Mouse (Mus musculus): ENCODE results near the gene Gm20388. TPM values are rescaled to one million over a fixed set of nuclear protein-coding genes. Genes with fewer than 3 reads are reported as not detected.

The Gm20388 gene
- polyA plus RNA-seq, 1 experiment from 2014 or later: not detected

DNA sequence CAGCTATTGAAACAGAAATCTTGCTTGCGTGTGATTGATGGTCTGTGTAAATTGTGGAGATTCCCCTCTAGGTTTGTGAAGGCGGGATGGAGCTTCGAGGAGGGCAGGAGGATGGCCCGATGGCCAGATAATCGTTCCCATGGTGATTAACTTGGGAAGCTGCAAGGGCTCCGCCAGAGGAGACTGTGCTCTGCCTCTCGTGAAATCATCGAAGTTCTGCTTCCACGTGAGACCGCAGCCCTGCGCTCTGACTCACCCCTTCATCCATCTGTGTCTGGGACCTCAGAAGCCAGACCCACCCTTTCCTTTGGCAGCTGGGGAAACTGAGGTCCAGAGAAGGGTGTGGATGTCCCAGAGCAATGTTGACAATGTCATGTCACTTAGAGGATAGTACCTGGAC, 2201.1 kb downstream of the Gm20388 start:
- no peak overlapping the region for H3K4me3 ChIP-seq
- 30% methylated on average over 11 of the region's 11 CpGs for WGBS (ENCODE audit: insufficient replicate concordance)
- no peak overlapping the region for H3K4me2 ChIP-seq
- H3K9me3 ChIP-seq (replicated peaks): no peaks in the 10 kb centered on the region
- H3K4me1 ChIP-seq: peaks cover 17% of the 10 kb centered on the region; the same call in 1 of the 2 replicates
- H3K9ac ChIP-seq: no peak overlapping the region
- peaks cover 14% of the 10 kb centered on the region; the same call in 1 of the 2 replicates for H3K27me3 ChIP-seq (replicated peaks)
- ATAC-seq: no peak
- H3K36me3 ChIP-seq: no peaks in the 10 kb centered on the region
- H3K27ac ChIP-seq: no peak overlapping the region

DNA sequence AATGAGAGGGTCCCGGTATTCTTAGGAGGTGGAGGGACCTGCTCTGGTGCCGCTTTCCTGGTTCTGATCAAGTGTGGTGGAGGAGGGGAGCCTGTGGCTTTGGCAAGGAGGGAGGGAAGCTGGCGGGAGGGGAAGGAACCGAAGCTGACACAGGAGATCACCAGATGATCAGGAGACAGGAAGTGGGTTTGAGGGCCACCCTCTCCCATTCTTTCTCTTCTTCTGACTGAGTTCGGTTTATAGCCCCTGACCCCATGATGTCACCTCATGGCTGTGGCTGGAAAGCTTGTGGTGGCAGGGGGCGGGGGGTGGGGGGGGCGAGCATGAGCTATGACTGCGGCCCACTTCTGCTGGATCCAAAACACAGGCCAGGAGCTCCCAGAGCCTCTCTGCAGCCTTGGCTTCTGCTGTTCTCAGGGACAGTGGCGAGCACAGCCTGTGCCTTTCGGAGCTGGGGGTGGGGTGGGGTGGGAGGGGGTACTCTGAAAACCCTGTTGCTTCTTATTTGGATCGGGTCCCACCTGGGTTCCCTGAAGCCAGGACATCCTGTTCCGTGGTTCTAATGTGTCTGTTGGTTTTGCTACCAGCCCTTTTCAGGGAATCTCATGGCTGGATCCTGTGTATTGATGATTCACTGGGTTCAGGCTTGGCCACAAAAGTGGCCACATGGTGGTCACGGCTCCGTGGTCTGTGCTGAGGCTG, 2201.8 kb downstream of the Gm20388 start:
- Histone ChIP-seq H3K4me3 (no peak overlapping the region), H3K27ac (no peak overlapping the region), H3K9ac (no peak overlapping the region), H3K27me3 (replicated peaks) (peaks cover 11% of the 10 kb centered on the region; the same call in 1 of the 2 replicates), H3K36me3 (no peaks in the 10 kb centered on the region), H3K4me1 (peaks cover 11% of the 10 kb centered on the region; the same call in 1 of the 2 replicates), H3K9me3 (replicated peaks) (no peaks in the 10 kb centered on the region), H3K4me2 (no peak overlapping the region)
- no peak for ATAC-seq
- WGBS (ENCODE audit: insufficient replicate concordance): 20% methylated on average over 14 of the region's 14 CpGs

- no peak overlapping the region for H3K9ac ChIP-seq
- WGBS (ENCODE audit: insufficient replicate concordance): 62% methylated on average over 2 of the region's 2 CpGs
- ATAC-seq: no peak
- H3K4me2 ChIP-seq: no peak overlapping the region
- no peak overlapping the region for H3K4me3 ChIP-seq
- peaks cover 11% of the 10 kb centered on the region; the same call in 1 of the 2 replicates for H3K4me1 ChIP-seq
- H3K9me3 ChIP-seq (replicated peaks): no peaks in the 10 kb centered on the region
- H3K27me3 ChIP-seq (replicated peaks): peaks cover 11% of the 10 kb centered on the region; the same call in 1 of the 2 replicates
- no peaks in the 10 kb centered on the region for H3K36me3 ChIP-seq
- no peak overlapping the region for H3K27ac ChIP-seq
These were observed 2204.2 kb downstream of the Gm20388 start for GRCm38 (mm10) chr8:122114890-122115289.

DNA sequence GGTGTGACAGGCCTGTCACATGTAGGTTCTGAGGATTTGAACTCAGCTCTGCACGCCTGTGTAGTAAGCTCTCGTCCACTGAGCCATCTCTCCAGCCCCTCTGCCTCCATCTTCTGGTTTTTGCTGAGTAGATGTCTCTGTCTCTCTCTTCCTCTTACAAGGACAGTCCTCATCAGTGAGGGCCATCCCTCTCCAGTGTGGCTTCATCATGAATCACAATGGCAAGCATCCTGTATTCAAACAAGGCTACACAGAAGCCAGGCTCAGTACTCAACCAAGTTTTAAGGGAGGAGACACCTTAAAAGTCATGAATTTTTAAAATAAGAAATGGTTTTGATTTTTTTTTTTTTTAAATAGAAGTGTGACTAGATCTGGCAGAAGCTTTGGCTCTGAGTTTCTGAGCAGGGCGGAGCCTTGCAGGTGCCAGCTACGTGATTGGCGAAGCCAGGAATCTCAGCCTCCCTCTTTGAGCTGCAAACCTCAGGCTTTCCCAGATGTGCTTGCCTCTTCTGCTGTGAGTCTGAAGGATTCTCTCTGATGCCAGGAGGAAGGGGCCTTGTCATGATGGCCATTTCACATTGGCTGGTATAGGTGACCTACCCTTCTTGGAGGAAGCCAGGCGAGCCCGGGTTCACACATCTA, 2206.2 kb downstream of the Gm20388 start:
- no peak for ATAC-seq
- Histone ChIP-seq H3K4me1 (peaks cover 9% of the 10 kb centered on the region; the same call in 1 of the 2 replicates), H3K27me3 (replicated peaks) (peaks cover 8% of the 10 kb centered on the region; the same call in 1 of the 2 replicates), H3K9me3 (replicated peaks) (no peaks in the 10 kb centered on the region), H3K4me2 (no peak overlapping the region), H3K36me3 (no peaks in the 10 kb centered on the region), H3K27ac (no peak overlapping the region), H3K9ac (no peak overlapping the region), H3K4me3 (no peak overlapping the region)
- WGBS (ENCODE audit: insufficient replicate concordance): 74% methylated on average over 7 of the region's 7 CpGs

DNA sequence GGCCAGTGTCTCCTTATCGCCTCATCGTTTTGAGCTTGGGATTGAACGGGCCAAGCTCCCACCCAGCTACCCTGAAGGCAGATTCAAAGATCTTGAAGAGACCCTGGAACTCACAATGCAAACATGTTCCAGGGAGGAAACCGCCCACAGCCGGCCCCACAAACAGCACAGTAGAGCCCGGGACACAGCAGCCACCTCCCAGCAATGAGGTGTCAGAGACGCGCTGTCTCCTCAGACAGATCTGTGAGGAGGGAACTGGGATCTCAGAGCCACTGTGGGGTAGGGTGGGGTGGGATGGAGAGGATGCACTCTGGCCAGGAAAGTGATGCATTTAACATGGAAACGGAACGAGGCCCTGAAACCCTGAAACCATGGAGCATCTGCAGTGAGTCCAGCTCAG, 2207.5 kb downstream of the Gm20388 start:
- H3K9me3 ChIP-seq (replicated peaks): no peaks in the 10 kb centered on the region
- no peaks in the 10 kb centered on the region for H3K4me1 ChIP-seq
- H3K36me3 ChIP-seq: no peaks in the 10 kb centered on the region
- 0 out of 2 replicates have a peak, but pooled peaks cover 1% of the 10 kb centered on the region for H3K27me3 ChIP-seq (replicated peaks)
- H3K4me3 ChIP-seq: no peak overlapping the region
- no peak overlapping the region for H3K27ac ChIP-seq
- WGBS (ENCODE audit: insufficient replicate concordance): 73% methylated on average over 10 of the region's 10 CpGs
- ATAC-seq: no peak
- H3K4me2 ChIP-seq: no peak overlapping the region
- H3K9ac ChIP-seq: no peak overlapping the region

- WGBS (ENCODE audit: insufficient replicate concordance): 71% methylated on average over 15 of the region's 15 CpGs
- Histone ChIP-seq H3K27ac (no peak overlapping the region), H3K27me3 (replicated peaks) (no peaks in the 10 kb centered on the region), H3K4me2 (no peak overlapping the region), H3K9ac (no peak overlapping the region), H3K36me3 (no peaks in the 10 kb centered on the region), H3K4me1 (no peaks in the 10 kb centered on the region), H3K4me3 (no peak overlapping the region), H3K9me3 (replicated peaks) (no peaks in the 10 kb centered on the region)
- no peak for ATAC-seq
These were observed 2207.9 kb downstream of the Gm20388 start for GRCm38 (mm10) chr8:122118536-122118935.

GRCm38 (mm10) chr8:122124326-122124725, 2213.7 kb downstream of the Gm20388 start:
- WGBS (ENCODE audit: insufficient replicate concordance): 75% methylated on average over 3 of the region's 3 CpGs
- Histone ChIP-seq H3K27me3 (replicated peaks) (no peaks in the 10 kb centered on the region), H3K36me3 (no peaks in the 10 kb centered on the region), H3K27ac (no peak overlapping the region), H3K4me1 (no peaks in the 10 kb centered on the region), H3K4me3 (no peak overlapping the region), H3K9me3 (replicated peaks) (peaks cover 12% of the 10 kb centered on the region), H3K9ac (no peak overlapping the region), H3K4me2 (no peak overlapping the region)
- no peak for ATAC-seq

- 55% methylated on average over 8 of the region's 8 CpGs for WGBS (ENCODE audit: insufficient replicate concordance)
- ATAC-seq: no peak
- H3K9ac ChIP-seq: no peak overlapping the region
- H3K36me3 ChIP-seq: no peaks in the 10 kb centered on the region
- H3K27ac ChIP-seq: no peak overlapping the region; the same call in 1 of the 2 replicates
- H3K9me3 ChIP-seq (replicated peaks): peaks cover 12% of the 10 kb centered on the region
- H3K4me2 ChIP-seq: no peak overlapping the region
- 0 out of 2 replicates have a peak, but pooled peaks cover 10% of the 10 kb centered on the region for H3K27me3 ChIP-seq (replicated peaks)
- no peaks in the 10 kb centered on the region for H3K4me1 ChIP-seq
- H3K4me3 ChIP-seq: no peak overlapping the region
These were observed 2216.0 kb downstream of the Gm20388 start for GRCm38 (mm10) chr8:122126659-122127058.

DNA sequence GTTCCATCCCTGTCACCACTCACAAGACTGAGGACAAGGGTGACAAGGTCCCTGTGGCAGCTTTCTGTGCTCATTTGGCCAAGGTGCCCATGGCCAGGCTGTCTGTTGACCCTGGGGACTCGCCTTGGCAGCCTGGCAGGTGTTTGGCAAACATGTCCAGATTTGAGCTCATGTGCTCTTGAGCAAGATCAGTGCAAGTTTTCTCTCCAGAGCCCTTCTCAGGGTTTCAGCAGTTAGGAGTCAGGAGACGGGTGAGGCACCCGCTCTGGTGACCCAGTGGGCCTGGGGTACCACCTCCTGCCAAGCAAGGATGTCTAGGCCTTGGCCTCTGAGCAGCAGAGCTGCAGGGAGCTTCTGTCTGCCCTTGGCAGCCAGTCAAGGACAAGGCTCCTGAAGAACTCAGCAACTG, 2223.5 kb downstream of the Gm20388 start:
- no peaks in the 10 kb centered on the region for H3K9me3 ChIP-seq (replicated peaks)
- H3K27ac ChIP-seq: no peak overlapping the region
- WGBS (ENCODE audit: insufficient replicate concordance): 64% methylated on average over 3 of the region's 3 CpGs
- no peak overlapping the region for H3K4me2 ChIP-seq
- H3K27me3 ChIP-seq (replicated peaks): 0 out of 2 replicates have a peak, but pooled peaks cover 10% of the 10 kb centered on the region
- H3K4me1 ChIP-seq: no peaks in the 10 kb centered on the region
- ATAC-seq: no peak
- no peak overlapping the region for H3K9ac ChIP-seq
- no peaks in the 10 kb centered on the region for H3K36me3 ChIP-seq
- H3K4me3 ChIP-seq: no peak overlapping the region

DNA sequence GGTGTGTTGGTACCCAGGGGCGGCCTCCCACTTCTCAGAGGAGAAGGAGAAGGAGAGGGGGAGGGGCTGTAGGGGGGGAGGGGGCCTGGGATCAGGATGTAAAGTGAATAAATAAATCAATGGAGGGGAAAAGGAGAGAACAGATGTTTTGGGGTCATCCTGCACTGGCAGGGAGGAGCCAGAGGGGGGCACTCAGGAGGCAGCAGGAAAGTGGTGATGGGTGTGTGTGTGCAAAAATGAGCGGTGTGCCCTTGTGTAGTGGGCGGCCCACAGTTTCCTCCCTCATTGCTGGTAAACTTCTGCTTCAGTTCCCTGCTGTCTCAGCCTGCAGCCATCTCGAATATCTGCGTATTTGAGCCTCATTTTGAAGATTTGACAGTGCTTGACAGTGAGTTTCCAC, 2224.9 kb downstream of the Gm20388 start:
- H3K36me3 ChIP-seq: no peaks in the 10 kb centered on the region
- H3K4me2 ChIP-seq: no peak overlapping the region
- 27% methylated on average over 5 of the region's 5 CpGs for WGBS (ENCODE audit: insufficient replicate concordance)
- H3K4me1 ChIP-seq: no peaks in the 10 kb centered on the region
- peaks cover 4% of the 10 kb centered on the region; the same call in 1 of the 2 replicates for H3K27me3 ChIP-seq (replicated peaks)
- H3K27ac ChIP-seq: no peak overlapping the region
- H3K4me3 ChIP-seq: no peak overlapping the region
- no peaks in the 10 kb centered on the region for H3K9me3 ChIP-seq (replicated peaks)
- no peak overlapping the region for H3K9ac ChIP-seq
- ATAC-seq: no peak

- Histone ChIP-seq H3K27ac (no peak overlapping the region), H3K9me3 (replicated peaks) (no peaks in the 10 kb centered on the region), H3K27me3 (replicated peaks) (peaks cover 5% of the 10 kb centered on the region; the same call in 1 of the 2 replicates), H3K4me1 (no peaks in the 10 kb centered on the region), H3K4me2 (no peak overlapping the region), H3K9ac (no peak overlapping the region), H3K36me3 (no peaks in the 10 kb centered on the region), H3K4me3 (no peak overlapping the region)
- 38% methylated on average over 5 of the region's 5 CpGs for WGBS (ENCODE audit: insufficient replicate concordance)
- ATAC-seq: peak; percentile 37
These were observed 2229.1 kb downstream of the Gm20388 start for GRCm38 (mm10) chr8:122139784-122140183.

GRCm38 (mm10) chr8:122140411-122140810, 2229.8 kb downstream of the Gm20388 start:
- Histone ChIP-seq H3K9me3 (replicated peaks) (no peaks in the 10 kb centered on the region), H3K9ac (no peak overlapping the region), H3K4me1 (no peaks in the 10 kb centered on the region), H3K36me3 (no peaks in the 10 kb centered on the region), H3K27me3 (replicated peaks) (peaks cover 6% of the 10 kb centered on the region; the same call in 1 of the 2 replicates), H3K4me3 (no peak overlapping the region), H3K27ac (no peak overlapping the region), H3K4me2 (no peak overlapping the region)
- no peak for ATAC-seq
- WGBS (ENCODE audit: insufficient replicate concordance): 67% methylated on average over 4 of the region's 4 CpGs

Measured in liver, embryonic 12.5 days (tissue).